Mouse (Mus musculus) adrenal gland, postnatal 14 days (tissue): ENCODE results near the gene Mpp4. TPM values are rescaled to one million over a fixed set of nuclear protein-coding genes. Genes with fewer than 3 reads are reported as not detected.

Source experiments
- DNase-seq: peaks from one replicate; pipeline ENCODE4 v3.0.0; 2021; ENCODE audit warnings: mixed read lengths
- total RNA-seq: library from RNA; stranded (reverse); gene quantifications from 2 replicates; pipeline ENCODE4 v1.2.3, GENCODE M21; 2021

Gene Mpp4
- total RNA-seq, 1 experiment from 2014 or later = 0.33 TPM

- DNase-seq = no peak
Observed at GRCm38 (mm10) chr1:59167654-59168425, 4.7 kb upstream of the Mpp4 start.

DNA sequence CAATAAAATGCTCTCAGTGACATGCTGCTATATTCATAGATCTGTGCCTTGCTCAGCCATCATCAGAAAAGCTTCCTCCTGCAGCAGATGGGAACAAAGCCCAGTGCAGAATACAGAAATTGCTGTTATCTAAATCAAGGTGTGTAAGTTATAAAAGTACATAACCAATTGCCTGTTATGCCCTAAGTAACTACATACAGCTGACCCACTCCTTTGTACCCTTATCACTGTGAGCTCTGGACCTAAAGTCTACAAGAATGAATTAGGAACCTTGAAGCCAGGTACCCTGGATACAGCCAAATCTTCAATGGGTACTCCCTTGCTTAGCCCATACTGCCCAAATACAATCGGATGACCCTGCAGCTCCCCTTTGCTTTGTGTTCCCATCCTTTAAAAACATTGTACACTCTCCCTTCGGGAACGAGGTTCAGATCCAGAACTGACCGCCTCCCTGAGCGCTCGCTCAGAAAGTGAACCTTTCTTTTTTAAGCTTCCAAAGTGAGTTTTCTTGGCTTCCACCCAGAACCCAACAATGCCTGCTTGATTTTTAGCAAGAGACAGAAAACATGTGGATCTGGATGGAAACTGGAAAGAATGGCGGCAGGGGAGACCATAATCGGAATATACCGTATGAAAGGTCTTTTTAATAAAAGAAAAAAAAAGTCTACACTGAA lies 3.2 kb upstream of the Mpp4 start:
- no peak for DNase-seq

GRCm38 (mm10) chr1:59163918-59164317 lies 729 bp upstream of the Mpp4 start:
- no peak for DNase-seq

GRCm38 (mm10) chr1:59162309-59163024 lies 722 bp downstream of the Mpp4 start:
- no peak for DNase-seq

GRCm38 (mm10) chr1:59161396-59161795 lies 1.8 kb downstream of the Mpp4 start:
- no peak for DNase-seq

- DNase-seq = no peak
Observed at GRCm38 (mm10) chr1:59160871-59161270, 2.3 kb downstream of the Mpp4 start.

GRCm38 (mm10) chr1:59159136-59159535 lies 4.1 kb downstream of the Mpp4 start:
- no peak for DNase-seq

DNA sequence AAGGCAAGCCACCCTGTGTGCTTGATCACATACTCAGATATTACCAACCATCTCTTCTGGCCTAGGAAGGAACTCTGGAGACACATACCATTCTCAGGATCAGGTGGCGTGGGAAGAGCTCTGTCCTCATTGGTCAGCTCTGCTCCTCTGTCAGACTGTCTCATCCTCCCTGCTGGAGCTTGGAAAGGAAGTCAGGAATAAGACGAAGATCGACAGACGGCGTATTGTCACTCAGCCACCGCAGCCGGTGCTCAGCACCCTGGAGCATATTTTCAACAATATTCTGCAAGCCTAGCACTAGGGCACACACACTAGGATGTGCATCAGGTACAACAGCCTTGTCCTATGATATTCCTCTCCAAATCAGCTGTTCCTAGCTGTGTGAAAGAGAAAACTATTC lies 4.7 kb downstream of the Mpp4 start:
- DNase-seq = no peak

DNA sequence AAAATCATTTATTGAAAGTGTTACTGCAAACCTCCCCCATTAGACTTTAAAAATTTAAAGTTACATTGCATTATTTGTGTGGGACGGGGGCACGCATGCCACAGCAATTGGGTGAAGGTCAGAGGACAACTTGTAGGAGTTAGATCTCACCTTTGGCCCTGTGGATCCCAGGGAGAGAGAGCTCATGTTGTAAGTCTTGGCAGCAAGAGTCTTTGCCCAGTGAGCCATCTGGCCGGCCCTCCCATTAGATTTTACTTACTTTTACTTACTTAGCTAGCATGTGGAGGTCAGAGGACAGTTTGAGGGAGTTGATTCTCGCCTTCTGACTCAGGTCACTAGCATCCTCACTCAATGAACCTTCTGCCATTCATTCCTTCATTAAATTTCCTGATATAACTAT lies 5.3 kb downstream of the Mpp4 start:
- peak; percentile 35 for DNase-seq

GRCm38 (mm10) chr1:59152346-59152745 lies 10.8 kb downstream of the Mpp4 start:
- no peak for DNase-seq

DNA sequence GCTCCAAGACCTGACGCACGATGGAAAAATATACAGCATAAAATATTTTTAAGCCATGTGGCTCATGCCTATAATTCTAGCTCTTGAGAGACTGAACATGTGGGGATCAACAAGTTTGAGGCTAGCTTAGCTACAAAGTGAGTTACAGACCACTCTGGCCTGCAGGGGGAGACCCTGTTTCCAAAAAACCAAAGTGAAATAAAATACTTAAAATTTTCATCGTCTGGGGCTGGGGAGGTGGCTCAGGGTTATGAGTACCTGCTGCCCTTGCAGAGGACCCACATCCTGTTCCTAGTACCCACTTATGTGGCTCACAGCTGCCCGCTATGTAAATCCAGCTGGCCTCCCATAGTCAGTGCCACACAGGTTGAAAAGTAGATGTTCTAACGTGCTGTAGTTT lies 12.6 kb downstream of the Mpp4 start:
- no peak for DNase-seq

GRCm38 (mm10) chr1:59144543-59144942 lies 18.6 kb downstream of the Mpp4 start:
- peak; percentile 50 for DNase-seq

DNA sequence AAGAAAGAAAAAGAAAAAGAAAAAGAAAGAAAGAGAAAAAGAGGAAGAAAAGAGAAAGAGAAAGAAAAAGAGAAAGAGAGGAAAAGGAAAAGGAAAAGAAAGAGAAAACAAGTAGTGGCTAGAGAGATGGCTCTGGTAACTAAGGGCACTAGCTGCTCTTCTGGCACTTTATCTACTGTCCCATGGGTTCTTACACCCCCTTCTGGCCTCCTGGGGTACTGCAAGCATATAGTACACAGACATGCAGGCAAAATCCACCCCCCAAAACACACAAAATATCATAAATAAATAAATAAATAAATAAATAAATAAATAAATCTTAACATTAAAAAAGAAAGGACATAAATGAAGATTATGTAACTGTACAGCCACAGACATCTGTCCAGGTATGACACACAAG lies 20.4 kb downstream of the Mpp4 start:
- peak; percentile 79 for DNase-seq

DNA sequence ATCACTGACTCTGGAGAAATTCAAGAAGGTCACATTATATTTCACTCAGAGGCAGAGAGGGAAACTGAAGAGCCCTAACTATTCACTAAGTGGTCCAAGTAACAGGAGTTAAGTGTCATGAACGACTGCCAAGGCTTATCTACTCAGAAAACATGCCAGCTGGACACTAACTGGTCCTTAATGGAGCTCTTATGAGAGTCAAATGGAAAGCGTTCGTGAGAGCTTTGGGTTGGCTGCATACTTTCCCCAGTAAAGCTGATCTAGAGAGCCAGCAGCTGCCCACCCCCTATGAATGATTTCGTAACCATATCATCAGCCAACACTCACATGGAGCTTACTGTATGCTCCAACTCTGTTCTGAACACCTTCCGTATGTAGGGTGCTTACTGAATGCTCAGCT lies 28.8 kb downstream of the Mpp4 start:
- DNase-seq = no peak

DNA sequence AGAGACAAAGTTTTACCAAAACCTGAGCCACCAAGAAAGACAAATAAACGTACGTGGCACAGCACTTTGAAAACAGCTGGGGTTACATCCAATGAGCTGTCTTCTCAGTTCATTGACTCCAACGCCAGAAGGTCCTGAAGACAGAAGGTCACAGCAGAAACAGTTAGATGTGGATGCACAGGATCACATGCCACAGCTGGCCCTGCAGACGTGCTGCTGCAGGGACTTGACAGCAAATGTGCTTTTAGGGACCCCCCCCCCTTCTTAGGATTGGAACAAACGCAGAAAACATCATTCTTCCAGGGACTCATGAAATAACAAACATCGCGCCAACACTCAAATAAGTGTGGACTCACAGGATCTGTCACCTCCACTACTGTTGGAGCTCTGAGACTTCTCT lies 34.3 kb downstream of the Mpp4 start:
- DNase-seq = no peak

DNA sequence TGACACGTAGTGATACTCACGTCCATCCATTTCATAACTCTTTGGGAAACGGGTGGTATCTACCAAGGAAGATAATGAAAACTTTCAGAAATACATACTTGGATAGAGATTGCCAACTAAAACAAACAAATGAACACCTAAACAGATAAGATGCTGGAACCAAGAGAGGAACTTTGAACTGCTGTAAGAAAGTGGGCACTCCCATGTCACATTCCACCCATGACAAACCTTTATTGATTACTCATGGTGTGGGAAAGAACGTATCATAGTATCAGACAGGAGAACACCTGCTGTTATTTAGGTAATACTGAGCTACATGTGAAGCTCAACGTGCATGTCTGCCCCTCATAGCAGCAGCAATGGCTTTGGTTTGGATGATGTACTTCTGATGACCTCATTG lies 37.6 kb downstream of the Mpp4 start:
- DNase-seq = no peak

DNA sequence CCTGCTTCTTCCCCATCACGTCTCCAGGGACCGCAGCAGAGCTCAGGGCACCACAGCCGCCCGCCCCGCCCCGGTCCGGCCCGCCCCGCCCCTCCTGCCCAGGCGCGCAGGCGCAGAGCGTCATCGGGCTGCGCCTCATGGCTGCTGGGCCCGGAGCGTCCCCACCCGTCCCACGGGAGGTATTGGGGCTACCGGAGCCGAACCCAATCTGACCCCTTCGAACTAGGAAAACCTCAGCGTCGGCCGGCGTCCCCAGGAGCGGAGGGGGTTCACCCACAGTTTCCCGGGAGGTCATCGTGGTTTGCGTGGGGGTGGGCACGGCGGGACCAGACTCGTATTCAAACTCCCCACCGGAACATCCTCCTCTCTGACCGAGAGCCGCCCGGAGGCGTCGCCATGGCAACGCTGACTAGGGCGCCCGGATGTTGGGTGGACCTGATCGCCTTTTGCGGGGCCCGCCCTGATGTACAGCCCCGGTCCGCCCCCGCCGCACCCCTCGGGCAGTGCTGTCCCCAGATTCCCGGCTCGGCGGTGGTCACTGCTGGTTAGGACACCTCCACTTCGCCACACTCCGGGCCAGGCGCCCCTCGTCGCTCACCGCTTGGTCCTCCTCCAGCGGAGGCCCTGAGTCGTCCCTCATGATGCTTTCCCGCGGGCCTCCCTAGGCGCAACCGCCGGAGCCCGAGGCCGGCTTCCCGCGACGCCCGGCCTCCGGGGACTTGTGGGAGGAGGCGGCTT lies 43.3 kb downstream of the Mpp4 start, which contains the start of gene Tmem237:
Gene Tmem237 (minus strand): TSS at position 689 of the 738 bp plus-strand sequence.
- DNase-seq = peak; percentile 95

- DNase-seq = peak; percentile 14
Observed at GRCm38 (mm10) chr1:59110524-59110923, 52.7 kb downstream of the Mpp4 start.

DNA sequence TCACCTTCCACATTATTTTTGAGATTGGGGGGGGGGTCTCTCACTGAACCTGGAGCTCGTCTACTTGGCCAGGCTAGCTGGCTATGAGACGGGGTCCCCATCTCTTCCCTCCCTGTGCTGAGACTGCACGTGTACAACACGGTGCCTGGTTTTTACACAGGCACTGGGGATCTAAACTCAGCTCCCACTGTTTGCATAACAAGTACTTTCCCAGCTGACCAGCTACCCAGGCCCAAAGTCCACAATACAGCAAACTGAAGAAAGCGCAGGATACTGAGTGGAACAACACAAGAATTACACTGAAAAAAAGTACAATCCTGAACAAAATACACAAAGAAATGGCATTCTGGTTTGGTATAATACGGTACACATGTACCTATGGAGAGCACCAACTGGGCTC lies 61.1 kb downstream of the Mpp4 start:
- no peak for DNase-seq

GRCm38 (mm10) chr1:59101020-59101419 lies 62.2 kb downstream of the Mpp4 start:
- DNase-seq = no peak

- no peak for DNase-seq
Observed at GRCm38 (mm10) chr1:59094705-59095104, 68.5 kb downstream of the Mpp4 start, which contains the start of gene C2cd6. Gene C2cd6, minus strand, starts transcription at chr1:59094900.
